Mouse (Mus musculus): ENCODE measurements around the gene Mrpl46.

- TF ChIP-seq CTCF (IDR thresholded peaks at IDR 0.05; ENCODE audit: low read depth, low read length), result no peak
- no peak for TF ChIP-seq POLR2A (IDR thresholded peaks at IDR 0.05; ENCODE audit: borderline replicate concordance, low read depth, low read length)
Observed at GRCm38 (mm10) chr7:78739351-78740000, 43.9 kb downstream of the Mrpl46 start.

Data from bone marrow macrophage, adult 2 months (primary cell).